Mouse (Mus musculus): ENCODE data around the gene Pip4k2b. TPM values are rescaled to one million over a fixed set of nuclear protein-coding genes. Genes with fewer than 3 reads are reported as not detected.

Pip4k2b gene
- total and polyA plus RNA-seq, 3 experiments: 13.8 to 21.4 (median 20.8) TPM

DNA sequence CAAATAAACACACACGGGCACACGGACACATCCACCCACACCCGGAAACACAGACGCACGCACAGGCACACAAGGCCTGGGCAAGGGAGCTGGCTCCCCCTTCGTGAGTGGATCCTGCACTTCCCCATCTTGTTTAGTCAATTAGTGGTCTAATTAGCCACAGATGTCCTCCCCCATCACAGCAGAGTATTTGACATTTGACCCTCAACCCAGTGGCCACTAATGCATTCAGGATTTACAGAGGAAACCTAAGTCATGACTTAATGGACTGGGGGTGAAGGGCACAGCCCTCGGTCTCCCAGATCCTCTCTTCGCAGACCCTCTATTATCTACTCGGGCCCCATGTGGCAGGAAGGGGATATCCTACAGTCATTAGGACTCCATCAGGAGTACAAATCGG is 10.8 kb downstream of the Pip4k2b start:
- no peak overlapping the region for H3K27ac ChIP-seq
- no peak for DNase-seq
- no peaks in the 10 kb centered on the region for H3K79me2 ChIP-seq (replicated peaks; ENCODE audit: control insufficient read depth, insufficient read depth, low read length)
- intact Hi-C loops (cut with DNase I): no loop called here
- WGBS: 52% methylated on average over 10 of the region's 10 CpGs
- no peak overlapping the region for H3K4me3 ChIP-seq
- no peak for TF ChIP-seq CTCF (IDR thresholded peaks at IDR 0.05)
- no peak for TF ChIP-seq POLR2A (IDR thresholded peaks at IDR 0.05; ENCODE audit: insufficient read depth, low read depth, low read length)
- no peak for TF ChIP-seq EP300 (IDR thresholded peaks at IDR 0.05; ENCODE audit: insufficient read depth, low read depth, low read length)
- no peaks in the 10 kb centered on the region for H3K36me3 ChIP-seq (ENCODE audit: control insufficient read depth, insufficient read depth, low read length)
- no peaks in the 10 kb centered on the region; the same call in 1 of the 2 replicates for H3K4me1 ChIP-seq (ENCODE audit: control insufficient read depth, insufficient read depth, low read length)
- H3K9ac ChIP-seq (ENCODE audit: low read depth, low read length): no peak overlapping the region
- no peaks in the 10 kb centered on the region for H3K27me3 ChIP-seq (ENCODE audit: control insufficient read depth, insufficient read depth, low read length)

DNA sequence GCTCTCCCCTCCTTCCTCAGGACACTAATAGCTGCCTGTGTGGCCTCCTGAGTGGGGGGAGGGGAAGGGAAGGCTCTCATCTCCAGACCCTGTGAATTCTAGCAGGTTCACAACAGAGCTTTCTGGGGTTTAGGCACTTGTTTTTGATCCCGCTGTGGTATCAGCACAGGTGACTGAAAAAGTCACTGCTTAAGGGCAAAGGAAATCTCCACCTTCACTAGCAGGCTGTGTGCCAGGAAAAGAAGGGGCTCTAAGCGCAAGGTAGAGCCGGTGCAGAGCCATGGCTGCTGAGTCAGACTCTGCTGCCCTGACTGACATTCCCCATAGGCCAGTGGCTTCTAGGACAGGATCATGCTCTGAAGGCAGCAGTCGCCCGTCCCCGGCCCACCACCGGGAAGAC is 15.8 kb downstream of the Pip4k2b start:
- H3K9ac ChIP-seq (ENCODE audit: low read depth, low read length): no peak overlapping the region
- TF ChIP-seq CTCF (IDR thresholded peaks at IDR 0.05) (no peak), EP300 (IDR thresholded peaks at IDR 0.05; ENCODE audit: insufficient read depth, low read depth, low read length) (no peak), POLR2A (IDR thresholded peaks at IDR 0.05; ENCODE audit: insufficient read depth, low read depth, low read length) (no peak)

DNA sequence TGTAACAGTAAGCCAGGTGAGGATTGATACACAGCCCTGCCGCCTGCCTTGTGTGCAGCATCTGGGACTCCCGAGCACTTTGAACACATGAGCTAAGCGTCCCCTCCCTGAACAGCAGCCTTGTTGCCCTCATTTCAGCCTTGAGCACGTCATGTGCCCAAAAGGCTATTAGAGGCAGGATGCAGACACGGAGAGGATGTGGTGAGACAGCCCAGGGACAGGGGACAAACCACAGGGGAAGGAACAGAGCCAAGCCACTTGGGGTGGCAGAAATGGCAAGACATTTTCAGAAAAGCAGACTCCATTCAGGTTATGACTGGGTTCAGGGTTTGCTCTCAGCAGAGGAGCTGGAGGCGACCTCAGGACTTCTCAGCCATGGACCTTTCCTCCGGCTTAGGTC is 16.2 kb downstream of the Pip4k2b start:
- TF ChIP-seq POLR2A (IDR thresholded peaks at IDR 0.05; ENCODE audit: insufficient read depth, low read depth, low read length): no peak
- TF ChIP-seq EP300 (IDR thresholded peaks at IDR 0.05; ENCODE audit: insufficient read depth, low read depth, low read length): no peak
- no peak for TF ChIP-seq CTCF (IDR thresholded peaks at IDR 0.05)
- no peak for DNase-seq
- intact Hi-C loops (cut with DNase I): no loop called here
- H3K27me3 ChIP-seq (ENCODE audit: control insufficient read depth, insufficient read depth, low read length): no peaks in the 10 kb centered on the region
- H3K9ac ChIP-seq (ENCODE audit: low read depth, low read length): no peak overlapping the region
- no peaks in the 10 kb centered on the region for H3K36me3 ChIP-seq (ENCODE audit: control insufficient read depth, insufficient read depth, low read length)
- no peak overlapping the region for H3K4me3 ChIP-seq
- 80% methylated on average over 7 of the region's 7 CpGs for WGBS
- no peak overlapping the region for H3K27ac ChIP-seq
- no peaks in the 10 kb centered on the region for H3K4me1 ChIP-seq (ENCODE audit: control insufficient read depth, insufficient read depth, low read length)
- no peaks in the 10 kb centered on the region for H3K79me2 ChIP-seq (replicated peaks; ENCODE audit: control insufficient read depth, insufficient read depth, low read length)

More for the DNA sequence above, 15.8 kb downstream of the Pip4k2b start:
- 79% methylated on average over 7 of the region's 7 CpGs for WGBS
- no peaks in the 10 kb centered on the region for H3K36me3 ChIP-seq (ENCODE audit: control insufficient read depth, insufficient read depth, low read length)
- H3K4me1 ChIP-seq (ENCODE audit: control insufficient read depth, insufficient read depth, low read length): no peaks in the 10 kb centered on the region
- no peak overlapping the region for H3K4me3 ChIP-seq
- H3K27me3 ChIP-seq (ENCODE audit: control insufficient read depth, insufficient read depth, low read length): no peaks in the 10 kb centered on the region
- no peak for DNase-seq
- no peak overlapping the region for H3K27ac ChIP-seq
- intact Hi-C loops (cut with DNase I): no loop called here
- H3K79me2 ChIP-seq (replicated peaks; ENCODE audit: control insufficient read depth, insufficient read depth, low read length): no peaks in the 10 kb centered on the region

DNA sequence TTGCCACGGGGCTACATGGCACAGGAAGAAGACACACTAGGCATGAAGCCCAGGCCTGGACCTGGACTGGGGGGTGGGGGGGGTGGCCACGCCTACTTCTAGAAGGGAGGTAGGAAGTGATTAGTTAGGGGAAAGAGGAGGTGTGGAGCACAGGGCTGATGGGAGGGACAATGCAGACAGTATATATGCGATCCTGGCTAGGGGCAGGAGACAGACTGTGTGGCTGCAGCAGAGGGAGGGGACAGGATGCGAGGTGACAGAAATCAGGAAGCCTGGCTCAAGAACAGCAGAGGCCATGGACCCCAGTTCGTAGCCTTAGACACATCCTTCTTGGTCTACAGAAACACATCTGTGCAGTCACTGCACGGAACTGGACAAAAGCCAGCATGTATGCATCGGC is 20.8 kb downstream of the Pip4k2b start:
- Histone ChIP-seq H3K9ac (ENCODE audit: low read depth, low read length) (no peak overlapping the region), H3K4me1 (ENCODE audit: control insufficient read depth, insufficient read depth, low read length) (no peaks in the 10 kb centered on the region), H3K4me3 (no peak overlapping the region), H3K27me3 (ENCODE audit: control insufficient read depth, insufficient read depth, low read length) (no peaks in the 10 kb centered on the region), H3K79me2 (replicated peaks; ENCODE audit: control insufficient read depth, insufficient read depth, low read length) (no peaks in the 10 kb centered on the region), H3K27ac (no peak overlapping the region), H3K36me3 (ENCODE audit: control insufficient read depth, insufficient read depth, low read length) (no peaks in the 10 kb centered on the region)
- no peak for TF ChIP-seq POLR2A (IDR thresholded peaks at IDR 0.05; ENCODE audit: insufficient read depth, low read depth, low read length)
- TF ChIP-seq EP300 (IDR thresholded peaks at IDR 0.05; ENCODE audit: insufficient read depth, low read depth, low read length): no peak
- TF ChIP-seq CTCF (IDR thresholded peaks at IDR 0.05): no peak
- DNase-seq: no peak
- WGBS: 54% methylated on average over 7 of the region's 7 CpGs
- intact Hi-C loops (cut with DNase I): no loop called here

DNA sequence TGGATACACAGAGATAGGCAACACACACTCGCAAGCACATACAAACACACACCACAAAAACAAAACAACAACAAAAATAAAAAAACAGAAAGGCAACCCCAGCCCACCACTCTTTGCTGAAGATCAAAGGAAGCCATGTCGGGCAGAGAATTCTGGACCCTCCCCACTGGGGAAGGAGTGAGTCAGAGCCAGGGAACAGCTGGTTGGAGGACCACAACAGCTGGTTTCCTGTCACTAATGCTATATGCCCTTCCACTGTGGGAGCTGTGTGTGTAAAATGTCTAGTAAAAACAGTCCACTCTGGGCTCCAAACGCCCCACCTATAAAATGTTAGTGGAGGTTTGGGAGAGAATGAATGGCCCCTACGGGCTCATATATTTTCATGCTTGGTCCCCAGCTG is 23.2 kb downstream of the Pip4k2b start:
- Histone ChIP-seq H3K36me3 (ENCODE audit: control insufficient read depth, insufficient read depth, low read length) (no peaks in the 10 kb centered on the region), H3K4me3 (no peak overlapping the region), H3K27me3 (ENCODE audit: control insufficient read depth, insufficient read depth, low read length) (no peaks in the 10 kb centered on the region), H3K27ac (no peak overlapping the region), H3K4me1 (ENCODE audit: control insufficient read depth, insufficient read depth, low read length) (no peaks in the 10 kb centered on the region), H3K9ac (ENCODE audit: low read depth, low read length) (no peak overlapping the region), H3K79me2 (replicated peaks; ENCODE audit: control insufficient read depth, insufficient read depth, low read length) (no peaks in the 10 kb centered on the region)
- intact Hi-C loops (cut with DNase I): no loop called here
- TF ChIP-seq CTCF (IDR thresholded peaks at IDR 0.05) (no peak), POLR2A (IDR thresholded peaks at IDR 0.05; ENCODE audit: insufficient read depth, low read depth, low read length) (no peak), EP300 (IDR thresholded peaks at IDR 0.05; ENCODE audit: insufficient read depth, low read depth, low read length) (no peak)
- DNase-seq: no peak
- 90% methylated on average over 4 of the region's 4 CpGs for WGBS

DNA sequence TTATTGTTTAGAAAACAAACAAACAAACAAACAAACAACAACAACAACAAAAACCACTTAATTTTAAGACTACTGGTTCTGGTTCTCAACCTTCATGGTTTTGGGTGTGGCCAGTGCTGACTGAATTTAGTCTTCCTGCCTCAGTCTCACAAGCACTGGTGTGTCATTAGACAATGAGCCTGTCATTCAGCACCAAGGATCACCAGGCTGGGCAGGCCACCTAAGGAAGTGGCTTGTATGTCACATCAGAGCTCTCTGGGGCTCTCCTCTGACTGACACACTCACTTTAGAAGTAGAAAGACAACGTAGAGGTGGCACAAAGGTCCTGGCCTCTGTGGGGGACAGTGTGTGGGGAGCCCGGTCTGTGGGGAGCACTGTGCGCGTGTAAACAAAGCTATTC is 25.5 kb downstream of the Pip4k2b start:
- intact Hi-C loops (cut with DNase I): no loop called here
- DNase-seq: no peak
- Histone ChIP-seq H3K36me3 (ENCODE audit: control insufficient read depth, insufficient read depth, low read length) (no peaks in the 10 kb centered on the region), H3K27ac (no peak overlapping the region), H3K4me1 (ENCODE audit: control insufficient read depth, insufficient read depth, low read length) (no peaks in the 10 kb centered on the region), H3K9ac (ENCODE audit: low read depth, low read length) (no peak overlapping the region), H3K79me2 (replicated peaks; ENCODE audit: control insufficient read depth, insufficient read depth, low read length) (no peaks in the 10 kb centered on the region), H3K27me3 (ENCODE audit: control insufficient read depth, insufficient read depth, low read length) (no peaks in the 10 kb centered on the region), H3K4me3 (no peak overlapping the region)
- TF ChIP-seq EP300 (IDR thresholded peaks at IDR 0.05; ENCODE audit: insufficient read depth, low read depth, low read length): no peak
- no peak for TF ChIP-seq CTCF (IDR thresholded peaks at IDR 0.05)
- no peak for TF ChIP-seq POLR2A (IDR thresholded peaks at IDR 0.05; ENCODE audit: insufficient read depth, low read depth, low read length)
- WGBS: 74% methylated on average over 4 of the region's 4 CpGs

All from heart, adult 2 months (tissue).